Mouse (Mus musculus) CH12.LX (cell line): ENCODE results near the gene Itga9. TPM values are rescaled to one million over a fixed set of nuclear protein-coding genes. Genes with fewer than 3 reads are reported as not detected.

Experiments
- DNase-seq: peaks from one replicate; pipeline ENCODE4 v3.0.0-alpha.2; 2013; ENCODE audit errors: extremely low read depth
- H3K27ac ChIP-seq: 2 replicates; pipeline ENCODE4 v1.5.1; 2012; ENCODE audit warnings: low read depth, mild to moderate bottlenecking, control low read depth, moderate library complexity; ENCODE audit not compliant: insufficient read depth
- H3K27me3 ChIP-seq: replicated peaks from 2 replicates; pipeline ENCODE3; 2012; ENCODE audit warnings: inconsistent platforms
- H3K36me3 ChIP-seq, 2 experiments: replicated peaks in 1 of 2; 2 replicates each; pipeline versions ENCODE3 to v1.6.1; 2012; ENCODE audit warnings: inconsistent platforms in 1 of 2, low read length in 1 of 2, mild to moderate bottlenecking in 1 of 2, mixed read lengths in 1 of 2, moderate library complexity in 1 of 2; ENCODE audit not compliant: control insufficient read depth in 1 of 2, insufficient read depth in 1 of 2
- H3K4me1 ChIP-seq, 2 experiments: 2 replicates each; pipeline ENCODE4 v1.6.1; 2012; ENCODE audit warnings: inconsistent platforms in 1 of 2, moderate library complexity in 1 of 2; ENCODE audit not compliant: insufficient read depth in 2 of 2, control insufficient read depth in 1 of 2
- H3K4me2 ChIP-seq: 2 replicates; pipeline ENCODE4 v1.6.1; 2012; ENCODE audit warnings: low read depth, mild to moderate bottlenecking, control low read depth; ENCODE audit not compliant: poor library complexity, insufficient read depth, severe bottlenecking
- H3K4me3 ChIP-seq, 3 experiments: fragments of 150-350 bp in 1 of 3; sonication (generic) in 1 of 3; replicated peaks in 1 of 3; 2 replicates each; pipeline versions ENCODE3 to v1.5.1; 2011 to 2012; ENCODE audit warnings: low read depth in 2 of 3, low read length in 2 of 3, mild to moderate bottlenecking in 2 of 3, moderate library complexity in 2 of 3, control low read depth in 1 of 3, improper control_type of control experiment in 1 of 3, inconsistent platforms in 1 of 3, mixed read lengths in 1 of 3; ENCODE audit not compliant: poor library complexity in 1 of 3
- H3K79me2 ChIP-seq: replicated peaks from 2 replicates; pipeline ENCODE4 v1.6.1; 2012; ENCODE audit warnings: mild to moderate bottlenecking, moderate library complexity; ENCODE audit not compliant: control insufficient read depth, poor library complexity, insufficient read depth, severe bottlenecking; ENCODE audit errors: extremely low read depth
- H3K9ac ChIP-seq: 2 replicates; pipeline ENCODE4 v1.6.1; 2012; ENCODE audit warnings: low read depth, mild to moderate bottlenecking, control low read depth, moderate library complexity; ENCODE audit not compliant: insufficient read depth
- H3K9me3 ChIP-seq: replicated peaks from 2 replicates; pipeline ENCODE3; 2012; ENCODE audit warnings: low read length, inconsistent platforms, mixed read lengths
- BHLHE40 ChIP-seq: IDR thresholded peaks from 2 replicates; pipeline ENCODE4 v1.6.1; 2011; ENCODE audit warnings: mild to moderate bottlenecking, low read depth, low read length, improper control_type of control experiment
- CHD2 ChIP-seq: IDR thresholded peaks from 2 replicates; pipeline ENCODE4 v1.6.1; 2011; ENCODE audit warnings: low read length, improper control_type of control experiment
- CTCF ChIP-seq, 2 experiments: IDR thresholded peaks in 1 of 2; conservative IDR thresholded peaks in 1 of 2; 2 replicates each; pipeline ENCODE4 v1.5.1; 2011 to 2012; ENCODE audit warnings: low read depth in 2 of 2, low read length in 2 of 2, improper control_type of control experiment in 1 of 2, inconsistent platforms in 1 of 2, mild to moderate bottlenecking in 1 of 2, moderate library complexity in 1 of 2
- EP300 ChIP-seq: IDR thresholded peaks from 2 replicates; pipeline ENCODE4 v1.6.1; 2011; ENCODE audit warnings: low read length, improper control_type of control experiment
- GABPA ChIP-seq: IDR thresholded peaks from 2 replicates; pipeline ENCODE4 v1.6.1; 2012; ENCODE audit warnings: low read depth, low read length, improper control_type of control experiment, inconsistent platforms; ENCODE audit not compliant: insufficient replicate concordance
- IRF4 ChIP-seq: IDR thresholded peaks from 2 replicates; pipeline ENCODE4 v1.6.1; 2014; ENCODE audit warnings: low read depth, mild to moderate bottlenecking, inconsistent platforms, low read length, improper control_type of control experiment
- KAT2A ChIP-seq: IDR thresholded peaks from 2 replicates; pipeline ENCODE4 v1.6.1; 2012; ENCODE audit warnings: low read length, improper control_type of control experiment, inconsistent platforms; ENCODE audit not compliant: insufficient replicate concordance
- MAFK ChIP-seq: IDR thresholded peaks from 2 replicates; pipeline ENCODE4 v1.6.1; 2011; ENCODE audit warnings: low read length, improper control_type of control experiment; ENCODE audit not compliant: insufficient replicate concordance
- MAX ChIP-seq: IDR thresholded peaks from 2 replicates; pipeline ENCODE4 v1.6.1; 2011; ENCODE audit warnings: low read length, improper control_type of control experiment
- NELFE ChIP-seq: IDR thresholded peaks from 2 replicates; pipeline ENCODE4 v1.6.1; 2011; ENCODE audit warnings: low read depth, low read length, improper control_type of control experiment
- POLR2A ChIP-seq: IDR thresholded peaks from 2 replicates; pipeline ENCODE4 v1.6.1; 2011; ENCODE audit warnings: low read depth, mild to moderate bottlenecking, improper control_type of control experiment, low read length
- POLR2AphosphoS2 ChIP-seq: IDR thresholded peaks from 2 replicates; pipeline ENCODE4 v1.6.1; 2011; ENCODE audit warnings: low read depth, low read length, improper control_type of control experiment
- RAD21 ChIP-seq: IDR thresholded peaks from 2 replicates; pipeline ENCODE4 v1.6.1; 2011; ENCODE audit warnings: low read depth, mild to moderate bottlenecking, low read length, improper control_type of control experiment, moderate library complexity
- SMC3 ChIP-seq: IDR thresholded peaks from 2 replicates; pipeline ENCODE4 v1.6.1; 2011; ENCODE audit warnings: low read depth, low read length, improper control_type of control experiment
- TBP ChIP-seq: conservative IDR thresholded peaks from 2 replicates; pipeline ENCODE4 v1.6.1; 2011; ENCODE audit warnings: low read depth, low read length, improper control_type of control experiment
- USF1 ChIP-seq: IDR thresholded peaks from 2 replicates; pipeline ENCODE4 v1.6.1; 2014; ENCODE audit warnings: low read depth, mild to moderate bottlenecking, inconsistent platforms, low read length, improper control_type of control experiment
- ZNF384 ChIP-seq: IDR thresholded peaks from 2 replicates; pipeline ENCODE4 v1.6.1; 2012; ENCODE audit warnings: low read depth, low read length, improper control_type of control experiment, inconsistent platforms
- dilution Hi-C: fragments of 300-500 bp; cut with MboI; formaldehyde crosslinking; loops from 2 replicates; pipeline ENCODE4 v1.14.3; 2020; ENCODE audit warnings: low sequenced_read_pairs; ENCODE audit not compliant: extremely low pct_unique_long_range_greater_than_20kb, extremely low pct_ligation_motif_present
- in situ Hi-C: fragments of 300-500 bp; cut with MboI; formaldehyde crosslinking; loops from 3 replicates; pipeline ENCODE4 v1.14.3; 2019; ENCODE audit warnings: low sequenced_read_pairs, low pct_ligation_motif_present, low pct_unique_long_range_greater_than_20kb, mixed read lengths
- polyA plus RNA-seq: library from polyadenylated mRNA; unstranded; fragments of >175 nt; gene quantifications from 2 replicates; pipeline ENCODE4 v1.2.1, GENCODE M21; 2012; ENCODE audit warnings: low read depth; ENCODE audit not compliant: insufficient read length
- total RNA-seq, 2 experiments: library from RNA; depleted of rRNA; stranded (reverse); fragments of 300-350 nt in 1 of 2; fragments of >200 nt in 1 of 2; gene quantifications; 2 replicates each; pipeline ENCODE4 v1.2.3; 2012 to 2014

Gene Itga9
- total and polyA plus RNA-seq, 3 experiments: 0.19 TPM; not detected in 2

DNA sequence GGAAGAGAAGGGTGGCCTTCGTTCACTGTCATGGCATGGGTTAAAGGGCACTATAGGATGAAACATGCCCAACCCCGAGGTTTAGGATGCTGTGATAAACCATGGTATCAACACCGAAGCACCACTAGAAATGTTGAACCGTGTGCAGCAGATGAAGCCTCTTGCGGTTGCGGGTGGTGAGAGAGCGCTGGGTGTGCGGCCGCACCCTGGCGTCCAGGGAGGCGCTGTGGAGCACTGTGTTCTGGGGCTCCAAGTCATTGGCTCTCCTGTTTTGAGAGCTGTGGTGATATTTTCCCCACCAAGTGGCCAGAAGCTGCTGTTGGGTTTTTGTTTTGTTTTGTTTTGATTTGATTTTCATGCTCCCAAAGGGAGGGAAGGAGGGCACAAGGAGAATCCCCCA lies 272.1 kb downstream of the Itga9 start:
- Histone ChIP-seq H3K27ac (no peak overlapping the region), H3K9me3 (no peaks in the 10 kb centered on the region), H3K27me3 (peaks cover 65% of the 10 kb centered on the region), H3K36me3 (no peaks in the 10 kb centered on the region), H3K9ac (no peak overlapping the region), H3K4me2 (no peak overlapping the region), H3K4me3 (no peak overlapping the region), H3K79me2 (no peaks in the 10 kb centered on the region), H3K4me1 (peaks cover 0 to 14% of the 10 kb centered on the region in 2 experiments; a peak in 2 of 4 replicates)
- no peak for DNase-seq
- in situ Hi-C loops (no loop called here), dilution Hi-C loops (no loop called here)
- TF ChIP-seq TBP (no peak), SMC3 (no peak), MAFK (no peak), IRF4 (no peak), RAD21 (no peak), EP300 (no peak), KAT2A (no peak), MAX (no peak), POLR2A (no peak), ZNF384 (no peak)

DNA sequence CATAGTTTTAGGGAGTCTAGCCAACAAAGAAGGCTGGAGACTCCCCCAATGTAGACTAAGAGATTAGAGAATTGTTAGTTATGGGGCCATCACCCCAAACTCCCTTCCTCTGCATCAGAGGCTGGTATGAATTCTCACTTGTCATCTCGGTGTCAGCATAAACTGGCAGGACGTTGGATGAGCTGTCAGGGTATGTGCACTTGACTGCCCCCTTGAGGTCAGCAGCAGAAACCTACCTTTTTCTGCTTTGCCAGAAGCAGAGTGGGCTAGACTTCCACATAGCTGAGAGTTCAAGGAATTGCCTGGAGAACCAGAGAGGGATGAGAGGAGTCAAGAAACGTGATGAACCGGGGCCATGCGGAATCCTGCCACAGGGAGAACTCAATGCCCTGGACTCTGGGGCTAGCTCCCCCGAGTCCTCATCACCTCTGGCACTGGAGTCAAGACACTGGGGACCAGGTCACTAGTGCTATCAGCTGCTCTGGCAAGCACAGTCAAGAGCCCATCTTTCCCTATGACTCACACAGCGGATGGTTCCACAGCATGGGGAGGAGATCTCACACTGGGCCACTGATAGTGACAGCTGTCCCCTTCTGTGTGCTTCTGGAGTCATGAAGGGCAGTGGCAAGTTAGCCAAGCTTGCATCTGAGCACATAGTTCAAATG lies 274.9 kb downstream of the Itga9 start:
- Histone ChIP-seq H3K9ac (no peak overlapping the region), H3K27me3 (peaks cover 85% of the 10 kb centered on the region), H3K36me3 (no peaks in the 10 kb centered on the region), H3K9me3 (no peaks in the 10 kb centered on the region), H3K27ac (no peak overlapping the region), H3K4me1 (peaks cover 0 to 14% of the 10 kb centered on the region in 2 experiments; a peak in 2 of 4 replicates), H3K4me3 (no peak overlapping the region), H3K4me2 (peak overlapping the region; percentile 31; the same call in 1 of the 2 replicates), H3K79me2 (no peaks in the 10 kb centered on the region)
- TF ChIP-seq GABPA (no peak), POLR2AphosphoS2 (no peak), SMC3 (peak; percentile 18), NELFE (no peak), EP300 (no peak), CTCF (conservative IDR thresholded peaks at IDR 0.05 in 1 of 2, IDR thresholded peaks at IDR 0.05 in 1 of 2; ENCODE audit: low read depth in 2 of 2, low read length in 2 of 2) (peak; percentile 55 to 60), RAD21 (peak; percentile 20)
- dilution Hi-C loops (no loop called here), in situ Hi-C loops (no loop called here)
- peak; percentile 34 for DNase-seq

DNA sequence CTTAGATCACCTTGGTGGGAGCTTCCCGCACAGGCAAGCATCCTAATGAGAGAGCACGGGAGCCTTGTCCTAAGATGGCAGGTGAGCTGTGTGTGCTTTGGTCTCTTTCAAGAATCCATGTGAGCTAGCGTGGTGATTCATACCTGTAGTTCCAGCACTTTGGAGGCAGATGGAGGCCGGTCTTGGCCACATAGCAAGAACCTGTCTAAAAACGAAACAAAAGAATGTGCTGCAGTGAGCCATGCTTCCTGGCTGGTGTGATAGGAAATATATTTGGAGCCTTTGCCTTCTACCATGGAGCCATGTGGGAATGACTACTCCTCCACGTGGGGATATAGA lies 275.4 kb downstream of the Itga9 start:
- H3K27me3 ChIP-seq: peaks cover 83% of the 10 kb centered on the region
- TF ChIP-seq USF1 (no peak), BHLHE40 (0 out of 2 replicates have a peak, but pooled peaks have one; percentile 10), ZNF384 (no peak), CHD2 (no peak), GABPA (no peak)
- TF ChIP-seq, all 38 proteins: peak for 1
- Histone ChIP-seq H3K79me2 (no peaks in the 10 kb centered on the region), H3K4me3 (no peak overlapping the region), H3K4me2 (peak overlapping the region; percentile 31; the same call in 1 of the 2 replicates), H3K4me1 (peaks cover 0 to 14% of the 10 kb centered on the region in 2 experiments; a peak in 2 of 4 replicates), H3K36me3 (no peaks in the 10 kb centered on the region), H3K9me3 (no peaks in the 10 kb centered on the region), H3K27ac (no peak overlapping the region), H3K9ac (no peak overlapping the region)
- peak; percentile 6 for DNase-seq
- in situ Hi-C loops: no loop called here
- dilution Hi-C loops: no loop called here
